Mouse (Mus musculus) liver, adult 2 months (tissue): ENCODE data around the gene Otog. TPM values are rescaled to one million over a fixed set of nuclear protein-coding genes. Genes with fewer than 3 reads are reported as not detected.

Source experiments
- DNase-seq: peaks from one replicate; pipeline ENCODE4 v3.0.0-alpha.2; 2011; ENCODE audit warnings: low read depth, low spot score; ENCODE audit errors: extremely low read depth
- H3K27ac ChIP-seq: fragments of 200-500 bp; replicated peaks from 2 replicates; pipeline ENCODE4 v1.5.1; 2012; ENCODE audit warnings: low read depth, mild to moderate bottlenecking, control low read depth, inconsistent platforms, low read length; ENCODE audit not compliant: insufficient read depth
- H3K27me3 ChIP-seq: fragments of 200-500 bp; 2 replicates; pipeline ENCODE4 v1.6.1; 2012; ENCODE audit warnings: mild to moderate bottlenecking, moderate library complexity, low read length, inconsistent platforms; ENCODE audit not compliant: control insufficient read depth, insufficient read depth
- H3K36me3 ChIP-seq: fragments of 200-500 bp; 2 replicates; pipeline ENCODE4 v1.6.1; 2012; ENCODE audit warnings: low read length, inconsistent platforms; ENCODE audit not compliant: control insufficient read depth, insufficient read depth
- H3K4me1 ChIP-seq: fragments of 200-500 bp; 2 replicates; pipeline ENCODE4 v1.6.1; 2011; ENCODE audit warnings: low read length; ENCODE audit not compliant: control insufficient read depth, insufficient read depth
- H3K4me3 ChIP-seq: fragments of 200-500 bp; 2 replicates; pipeline ENCODE4 v1.5.1; 2011; ENCODE audit warnings: low read depth, mild to moderate bottlenecking, control low read depth, low read length, moderate library complexity; ENCODE audit not compliant: insufficient read depth
- H3K79me2 ChIP-seq: fragments of 200-500 bp; 2 replicates; pipeline ENCODE4 v1.6.1; 2012; ENCODE audit warnings: inconsistent platforms, mild to moderate bottlenecking, low read length, moderate library complexity; ENCODE audit not compliant: control insufficient read depth, insufficient read depth
- H3K9ac ChIP-seq: fragments of 200-500 bp; 2 replicates; pipeline ENCODE4 v1.6.1; 2012; ENCODE audit warnings: low read depth, mild to moderate bottlenecking, control low read depth, inconsistent platforms, low read length
- CTCF ChIP-seq: fragments of 200-500 bp; IDR thresholded peaks from 2 replicates; pipeline ENCODE4 v1.5.1; 2011; ENCODE audit warnings: low read depth, low read length, control low read depth
- POLR2A ChIP-seq: fragments of 200-500 bp; IDR thresholded peaks from 2 replicates; pipeline ENCODE4 v1.6.1; 2011; ENCODE audit warnings: low read length, control low read depth; ENCODE audit not compliant: insufficient read depth; ENCODE audit errors: extremely low read depth
- WGBS: fragments of 180-500 bp; shearing (Covaris S2); methylation state at CpG from one replicate; pipeline ENCODE4 v1.1.7; 2018; 5-methylcytosine and 5-hydroxymethylcytosine counted together
- polyA plus RNA-seq: library from polyadenylated mRNA; depleted of rRNA; stranded (reverse); fragments of >200 nt; gene quantifications from 2 replicates; pipeline ENCODE4 v1.2.3, GENCODE M21; 2012
- total RNA-seq: library from RNA; depleted of rRNA; stranded (reverse); fragments of >200 nt; gene quantifications from 2 replicates; pipeline ENCODE4 v1.2.3, GENCODE M21; 2014

The Otog gene
- total and polyA plus RNA-seq, 2 experiments: not detected

- TF ChIP-seq CTCF (no peak), POLR2A (no peak)
Observed at GRCm38 (mm10) chr7:46327896-46328295, 87.1 kb downstream of the Otog start.

GRCm38 (mm10) chr7:46337397-46337796, 96.6 kb downstream of the Otog start:
- 88% methylated on average over 9 of the region's 9 CpGs for WGBS
- H3K27me3 ChIP-seq: 0 out of 2 replicates have a peak, but pooled peaks cover 2% of the 10 kb centered on the region
- no peak overlapping the region for H3K9ac ChIP-seq
- H3K27ac ChIP-seq: no peak overlapping the region
- no peaks in the 10 kb centered on the region for H3K4me1 ChIP-seq
- H3K79me2 ChIP-seq: no peaks in the 10 kb centered on the region
- H3K4me3 ChIP-seq: no peak overlapping the region
- H3K36me3 ChIP-seq: no peaks in the 10 kb centered on the region
- TF ChIP-seq CTCF: no peak
- TF ChIP-seq POLR2A: no peak
- DNase-seq: no peak

More at GRCm38 (mm10) chr7:46327896-46328295, 87.1 kb downstream of the Otog start:
- no peaks in the 10 kb centered on the region for H3K79me2 ChIP-seq
- DNase-seq: no peak
- H3K27me3 ChIP-seq: peaks cover 2% of the 10 kb centered on the region; the same call in 1 of the 2 replicates
- no peaks in the 10 kb centered on the region for H3K4me1 ChIP-seq
- WGBS: 60% methylated on average over 4 of the region's 4 CpGs
- no peak overlapping the region for H3K27ac ChIP-seq
- no peak overlapping the region for H3K4me3 ChIP-seq
- H3K9ac ChIP-seq: no peak overlapping the region
- H3K36me3 ChIP-seq: no peaks in the 10 kb centered on the region

GRCm38 (mm10) chr7:46339818-46340217, 99.0 kb downstream of the Otog start:
- H3K36me3 ChIP-seq: no peaks in the 10 kb centered on the region
- 47% methylated on average over 3 of the region's 3 CpGs for WGBS
- H3K79me2 ChIP-seq: no peaks in the 10 kb centered on the region

GRCm38 (mm10) chr7:46340295-46340694, 99.5 kb downstream of the Otog start:
- Histone ChIP-seq H3K36me3 (no peaks in the 10 kb centered on the region), H3K79me2 (no peaks in the 10 kb centered on the region), H3K4me1 (no peaks in the 10 kb centered on the region), H3K9ac (no peak overlapping the region), H3K4me3 (no peak overlapping the region), H3K27me3 (0 out of 2 replicates have a peak, but pooled peaks cover 2% of the 10 kb centered on the region), H3K27ac (no peak overlapping the region)
- TF ChIP-seq CTCF: no peak
- no peak for TF ChIP-seq POLR2A
- WGBS: 85% methylated on average over 5 of the region's 5 CpGs
- DNase-seq: no peak

More at GRCm38 (mm10) chr7:46339818-46340217, 99.0 kb downstream of the Otog start:
- Histone ChIP-seq H3K4me3 (no peak overlapping the region), H3K4me1 (no peaks in the 10 kb centered on the region), H3K27me3 (0 out of 2 replicates have a peak, but pooled peaks cover 2% of the 10 kb centered on the region), H3K27ac (no peak overlapping the region), H3K9ac (no peak overlapping the region)
- TF ChIP-seq POLR2A (no peak), CTCF (no peak)
- no peak for DNase-seq

- Histone ChIP-seq H3K36me3 (no peaks in the 10 kb centered on the region), H3K4me1 (no peaks in the 10 kb centered on the region), H3K27ac (no peak overlapping the region), H3K4me3 (no peak overlapping the region), H3K9ac (no peak overlapping the region), H3K27me3 (0 out of 2 replicates have a peak, but pooled peaks cover 2% of the 10 kb centered on the region), H3K79me2 (no peaks in the 10 kb centered on the region)
- TF ChIP-seq POLR2A: no peak
- no peak for TF ChIP-seq CTCF
- 85% methylated on average over 9 of the region's 9 CpGs for WGBS
- DNase-seq: no peak
Observed at GRCm38 (mm10) chr7:46341471-46341870, 100.7 kb downstream of the Otog start.

- H3K27ac ChIP-seq: no peak overlapping the region
- DNase-seq: no peak
- 38% methylated on average over 4 of the region's 4 CpGs for WGBS
- no peak overlapping the region for H3K9ac ChIP-seq
- no peaks in the 10 kb centered on the region for H3K79me2 ChIP-seq
- H3K36me3 ChIP-seq: no peaks in the 10 kb centered on the region
- no peak overlapping the region for H3K4me3 ChIP-seq
- no peaks in the 10 kb centered on the region for H3K4me1 ChIP-seq
- TF ChIP-seq CTCF (no peak), POLR2A (no peak)
- peaks cover 3% of the 10 kb centered on the region; the same call in 1 of the 2 replicates for H3K27me3 ChIP-seq
Observed at GRCm38 (mm10) chr7:46347692-46348091, 106.9 kb downstream of the Otog start.
